Mouse (Mus musculus) activated CD4-positive, CD25-positive, alpha-beta regulatory T cell, adult 4 months (primary cell): ENCODE results near the gene Zfp969. TPM values are rescaled to one million over a fixed set of nuclear protein-coding genes. Genes with fewer than 3 reads are reported as not detected.
"Not testable (repeated sequence)": the region's sequence is repeated elsewhere in the genome, so short reads cannot be mapped to it uniquely, and the experiment has no call there.

Experiments used
- ATAC-seq: one replicate; pipeline ENCODE4 v1.8.0; 2017
- polyA plus RNA-seq, 2 experiments: library from polyadenylated mRNA; unstranded; fragments of 100-300 nt; shearing (Covaris generic); gene quantifications; one replicate each; pipeline ENCODE4 v1.2.1; 2017

Zfp969 gene
- polyA plus RNA-seq = 10 to 100 TPM in 1 of 2 experiments, not detected in 1; 22.3 TPM

GRCm38 (mm10) chr2:175703546-175703945, at the start of gene Zfp969:
TSS of gene Zfp969 (minus strand) at chr2:175703646.
- not testable (repeated sequence) for ATAC-seq

DNA sequence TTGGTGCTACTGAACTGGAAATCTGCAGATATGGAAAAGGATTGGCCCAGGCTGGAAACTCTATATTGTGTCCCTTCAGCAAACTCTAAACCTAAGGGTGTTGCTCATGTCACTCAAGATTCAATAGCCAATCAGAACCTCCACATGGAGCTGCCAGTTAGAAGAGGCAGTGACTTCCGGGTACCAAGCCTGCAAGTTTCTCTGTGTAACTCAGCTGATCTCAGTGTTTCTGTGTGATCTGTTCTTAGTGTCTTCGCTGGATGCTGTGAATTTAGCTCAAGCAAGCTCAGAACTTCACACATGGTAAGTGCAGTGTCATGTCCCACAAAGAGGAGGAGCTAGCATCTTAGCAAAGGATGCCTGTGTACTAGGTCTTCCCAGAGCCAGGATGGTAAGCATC, 37.8 kb upstream of the Zfp969 start, which contains the start of gene Gm2007:
Gene Gm2007 (plus strand): TSS at position 301 of the 400 bp plus-strand sequence.
- ATAC-seq = not testable (repeated sequence)

DNA sequence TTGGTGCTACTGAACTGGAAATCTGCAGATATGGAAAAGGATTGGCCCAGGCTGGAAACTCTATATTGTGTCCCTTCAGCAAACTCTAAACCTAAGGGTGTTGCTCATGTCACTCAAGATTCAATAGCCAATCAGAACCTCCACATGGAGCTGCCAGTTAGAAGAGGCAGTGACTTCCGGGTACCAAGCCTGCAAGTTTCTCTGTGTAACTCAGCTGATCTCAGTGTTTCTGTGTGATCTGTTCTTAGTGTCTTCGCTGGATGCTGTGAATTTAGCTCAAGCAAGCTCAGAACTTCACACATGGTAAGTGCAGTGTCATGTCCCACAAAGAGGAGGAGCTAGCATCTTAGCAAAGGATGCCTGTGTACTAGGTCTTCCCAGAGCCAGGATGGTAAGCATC, 59.8 kb downstream of the Zfp969 start, which contains the start of gene Gm11007:
Gene Gm11007 (plus strand): TSS at position 301 of the 400 bp plus-strand sequence.
- ATAC-seq = not testable (repeated sequence)

Other genes with a start within 250 kb of the Zfp969 start
- gene Zfp965, start 233.7 kb downstream of the Zfp969 start, polyA plus RNA-seq = 1 to 10 TPM; 6.9 to 8.5 TPM
- gene Gm11007, start 59.7 kb downstream of the Zfp969 start, polyA plus RNA-seq = 1 to 10 TPM in 1 of 2 experiments, not detected in 1; 8.7 TPM
- 1 to 10 TPM in 1 of 2 experiments, not detected in 1; 8.7 TPM for gene Gm2007, start 37.9 kb upstream of the Zfp969 start, polyA plus RNA-seq
- gene Gm14288, start 97.4 kb upstream of the Zfp969 start, polyA plus RNA-seq = 1 to 10 TPM; 1.4 to 3.6 TPM
- gene Gm6710, start 165.6 kb upstream of the Zfp969 start, polyA plus RNA-seq = 10 to 100 TPM in 1 of 2 experiments, 1 to 10 TPM in 1; 8.1 to 15.4 TPM
- 1 to 10 TPM; 3.3 to 4.1 TPM for gene Zfp966, start 227.5 kb upstream of the Zfp969 start, polyA plus RNA-seq